Mouse (Mus musculus) ES-Bruce4 (cell line): ENCODE measurements around the gene Aifm1. TPM values are rescaled to one million over a fixed set of nuclear protein-coding genes. Genes with fewer than 3 reads are reported as not detected.

Source experiments
- H3K27ac ChIP-seq: 2 replicates; pipeline ENCODE4 v1.5.1; 2012; ENCODE audit warnings: low read length, inconsistent platforms; ENCODE audit not compliant: insufficient read depth
- H3K27me3 ChIP-seq: 2 replicates; pipeline ENCODE4 v1.6.1; 2012; ENCODE audit warnings: mild to moderate bottlenecking, low read length, inconsistent platforms; ENCODE audit not compliant: control insufficient read depth, poor library complexity, insufficient read depth, severe bottlenecking
- H3K36me3 ChIP-seq: 2 replicates; pipeline ENCODE4 v1.6.1; 2012; ENCODE audit warnings: inconsistent platforms, mild to moderate bottlenecking, low read length, moderate library complexity; ENCODE audit not compliant: control insufficient read depth, poor library complexity, insufficient read depth, severe bottlenecking
- H3K4me1 ChIP-seq: one replicate; pipeline ENCODE4 v1.8.1; 2011; ENCODE audit warnings: low read length; ENCODE audit not compliant: control insufficient read depth, insufficient read depth
- H3K4me3 ChIP-seq: 2 replicates; pipeline ENCODE4 v1.5.1; 2011; ENCODE audit warnings: low read depth, mild to moderate bottlenecking, low read length
- H3K9ac ChIP-seq: 2 replicates; pipeline ENCODE4 v1.6.1; 2012; ENCODE audit warnings: low read depth, mild to moderate bottlenecking, inconsistent platforms; ENCODE audit not compliant: poor library complexity, severe bottlenecking
- H3K9me3 ChIP-seq: replicated peaks from 2 replicates; pipeline ENCODE4 v1.6.1; 2012; ENCODE audit warnings: mild to moderate bottlenecking, low read length, inconsistent platforms; ENCODE audit not compliant: control insufficient read depth, poor library complexity, insufficient read depth, severe bottlenecking
- CTCF ChIP-seq: IDR thresholded peaks from one replicate; pipeline ENCODE4 v1.8.1; 2011; ENCODE audit warnings: low read depth, low read length
- EP300 ChIP-seq: IDR thresholded peaks from 2 replicates; pipeline ENCODE4 v1.6.1; 2011; ENCODE audit warnings: low read depth, low read length; ENCODE audit not compliant: insufficient read depth
- POLR2A ChIP-seq: IDR thresholded peaks from one replicate; pipeline ENCODE4 v1.8.1; 2011; ENCODE audit warnings: low read length; ENCODE audit not compliant: insufficient read depth
- polyA plus RNA-seq: library from polyadenylated mRNA; stranded (reverse); fragments of >200 nt; gene quantifications from 2 replicates; pipeline ENCODE4 v1.2.4, GENCODE M21; 2011; ENCODE audit warnings: low read depth; ENCODE audit not compliant: missing spikeins, insufficient read depth, insufficient read length

Aifm1 gene
- 45.9 and 47.4 TPM in 2 replicates for polyA plus RNA-seq

- H3K9ac ChIP-seq = peak within 1 kb of the TSS; percentile 72
- no peak within 1 kb of the TSS for H3K27ac ChIP-seq
- H3K27me3 ChIP-seq = no peaks in the 10 kb centered on the region
- peak within 1 kb of the TSS; percentile 88 for H3K4me3 ChIP-seq
- no peaks in the 10 kb centered on the region for H3K9me3 ChIP-seq
- no peaks in the 10 kb centered on the region; the same call in 1 of the 2 replicates for H3K36me3 ChIP-seq
- no peaks in the 10 kb centered on the region for H3K4me1 ChIP-seq
- no peak for TF ChIP-seq CTCF
- TF ChIP-seq POLR2A = peak; percentile 23
Measured at GRCm38 (mm10) chrX:48513166-48513807, at the start of gene Aifm1. Gene Aifm1, minus strand, starts transcription at chrX:48513563.

GRCm38 (mm10) chrX:48532175-48532574, 18.8 kb upstream of the Aifm1 start:
- no peaks in the 10 kb centered on the region for H3K27me3 ChIP-seq
- H3K27ac ChIP-seq = no peak overlapping the region
- TF ChIP-seq EP300 (no peak), CTCF (peak; percentile 49)
- H3K4me1 ChIP-seq = no peaks in the 10 kb centered on the region
- no peaks in the 10 kb centered on the region for H3K36me3 ChIP-seq
- no peaks in the 10 kb centered on the region for H3K9me3 ChIP-seq
- no peak overlapping the region for H3K9ac ChIP-seq
- H3K4me3 ChIP-seq = no peak overlapping the region

GRCm38 (mm10) chrX:48526435-48526834, 13.1 kb upstream of the Aifm1 start:
- H3K9ac ChIP-seq = no peak overlapping the region

GRCm38 (mm10) chrX:48525866-48526265, 12.5 kb upstream of the Aifm1 start:
- Histone ChIP-seq H3K27me3 (no peaks in the 10 kb centered on the region), H3K4me1 (no peaks in the 10 kb centered on the region), H3K9ac (no peak overlapping the region), H3K9me3 (no peaks in the 10 kb centered on the region), H3K36me3 (no peaks in the 10 kb centered on the region), H3K4me3 (no peak overlapping the region), H3K27ac (no peak overlapping the region)
- TF ChIP-seq POLR2A (no peak), EP300 (no peak), CTCF (no peak)

More at GRCm38 (mm10) chrX:48526435-48526834, 13.1 kb upstream of the Aifm1 start:
- Histone ChIP-seq H3K27ac (no peak overlapping the region), H3K27me3 (no peaks in the 10 kb centered on the region), H3K4me3 (no peak overlapping the region), H3K9me3 (no peaks in the 10 kb centered on the region), H3K36me3 (no peaks in the 10 kb centered on the region), H3K4me1 (no peaks in the 10 kb centered on the region)
- TF ChIP-seq CTCF = no peak
- TF ChIP-seq EP300 = no peak
- TF ChIP-seq POLR2A = no peak

GRCm38 (mm10) chrX:48525332-48525731, 12.0 kb upstream of the Aifm1 start:
- H3K9me3 ChIP-seq = no peaks in the 10 kb centered on the region
- H3K9ac ChIP-seq = no peak overlapping the region
- H3K27ac ChIP-seq = no peak overlapping the region
- H3K4me1 ChIP-seq = no peaks in the 10 kb centered on the region
- no peaks in the 10 kb centered on the region; the same call in 1 of the 2 replicates for H3K27me3 ChIP-seq
- TF ChIP-seq POLR2A (no peak), EP300 (no peak), CTCF (no peak)
- no peaks in the 10 kb centered on the region for H3K36me3 ChIP-seq
- no peak overlapping the region for H3K4me3 ChIP-seq

GRCm38 (mm10) chrX:48523512-48523911, 10.1 kb upstream of the Aifm1 start:
- H3K4me1 ChIP-seq = no peaks in the 10 kb centered on the region
- no peaks in the 10 kb centered on the region; the same call in 1 of the 2 replicates for H3K27me3 ChIP-seq
- no peak overlapping the region for H3K4me3 ChIP-seq
- no peak overlapping the region for H3K27ac ChIP-seq
- H3K9ac ChIP-seq = no peak overlapping the region
- no peaks in the 10 kb centered on the region for H3K9me3 ChIP-seq
- no peaks in the 10 kb centered on the region for H3K36me3 ChIP-seq
- TF ChIP-seq CTCF = no peak
- no peak for TF ChIP-seq EP300
- TF ChIP-seq POLR2A = no peak
